In genomic region chr11:107129641-107130040, GRCm38 (mm10) we compare ENCODE assay signal across 9 mouse cellular contexts. TPM values are rescaled to one million over a fixed set of nuclear protein-coding genes. Genes with fewer than 3 reads are reported as not detected.
DNase-seq lines count a peak whose midpoint lies in the region; ATAC-seq and TF ChIP-seq lines count a peak whose summit lies in the region.
"Had no signal": no experiment of that assay in that cellular context is flagged by ENCODE, and none has a peak within 500 bp of the region (broad histone marks: within the 10 kb centered on the region; RNA-seq: fewer than 3 reads in every experiment).

No protein-coding gene starts in this region.

- no peak for ATAC-seq in heart, postnatal 0 days (ENCODE audit: insufficient read depth, low read depth)
- no peak for ATAC-seq in embryonic facial prominence, embryonic 11.5 days (replicated peaks; ENCODE audit: insufficient number of reproducible peaks, low FRiP score, low TSS enrichment, low read depth)
- no peak for ATAC-seq in midbrain, embryonic 15.5 days (replicated peaks)

- DNase-seq in heart, postnatal 0 days (ENCODE audit: low spot score), result no peak
- DNase-seq in heart, adult 11 months, result no peak
- DNase-seq in embryonic facial prominence, embryonic 11.5 days (ENCODE audit: low spot score), result no peak
- DNase-seq in induced T-regulatory cell, adult 2 months (ENCODE audit: low read depth), result peak; percentile 40
- DNase-seq in spleen, postnatal 10 days (ENCODE audit: low spot score in 2 of 2), result no peak
- no peak for DNase-seq in adrenal gland, postnatal 36 days
- DNase-seq in layer of hippocampus, postnatal 25 days (ENCODE audit: extremely low spot score in 1 of 2, low spot score in 1 of 2), result no peak
- DNase-seq: cerebellum, adult 11 months had no signal

- peak overlapping the region; percentile 84 for H3K4me3 ChIP-seq in heart, postnatal 0 days (ENCODE audit: low read depth, low read length)
- peak overlapping the region; percentile 93 for H3K4me3 ChIP-seq in embryonic facial prominence, embryonic 11.5 days (ENCODE audit: low read depth, low read length)
- H3K4me3 ChIP-seq in midbrain, embryonic 15.5 days, result peak overlapping the region; percentile 95

- no peak overlapping the region for H3K27ac ChIP-seq in heart, postnatal 0 days (ENCODE audit: low read depth)
- H3K27ac ChIP-seq in embryonic facial prominence, embryonic 11.5 days (replicated peaks; ENCODE audit: low read depth, low read length), result no peak overlapping the region
- no peak overlapping the region for H3K27ac ChIP-seq in midbrain, embryonic 15.5 days

- H3K27me3 ChIP-seq in heart, postnatal 0 days (ENCODE audit: control insufficient read depth, insufficient read depth, low read length), result no peaks in the 10 kb centered on the region
- H3K27me3 ChIP-seq in embryonic facial prominence, embryonic 11.5 days (ENCODE audit: control insufficient read depth, insufficient read depth, low read length), result no peaks in the 10 kb centered on the region
- no peaks in the 10 kb centered on the region for H3K27me3 ChIP-seq in midbrain, embryonic 15.5 days (replicated peaks)

- no peak for TF ChIP-seq EP300 in heart, postnatal 0 days (IDR thresholded peaks at IDR 0.05; ENCODE audit: low read depth)

- no peaks in the 10 kb centered on the region for H3K36me3 ChIP-seq in heart, postnatal 0 days (replicated peaks; ENCODE audit: control insufficient read depth, insufficient read depth, low read length)
- no peaks in the 10 kb centered on the region for H3K36me3 ChIP-seq in embryonic facial prominence, embryonic 11.5 days (replicated peaks; ENCODE audit: control insufficient read depth, insufficient read depth, low read depth, low read length)
- no peaks in the 10 kb centered on the region for H3K36me3 ChIP-seq in midbrain, embryonic 15.5 days (replicated peaks)

- H3K4me2 ChIP-seq in heart, postnatal 0 days (ENCODE audit: low read depth, low read length), result peak overlapping the region; percentile 93
- peak overlapping the region; percentile 78 for H3K4me2 ChIP-seq in embryonic facial prominence, embryonic 11.5 days (ENCODE audit: low read depth, low read length)
- H3K4me2 ChIP-seq in midbrain, embryonic 15.5 days, result peak overlapping the region; percentile 92

- H3K9me3 ChIP-seq in heart, postnatal 0 days (replicated peaks; ENCODE audit: control insufficient read depth, low read length), result no peaks in the 10 kb centered on the region
- no peaks in the 10 kb centered on the region for H3K9me3 ChIP-seq in embryonic facial prominence, embryonic 11.5 days (replicated peaks; ENCODE audit: control insufficient read depth, low read length)
- no peaks in the 10 kb centered on the region for H3K9me3 ChIP-seq in midbrain, embryonic 15.5 days

- peak overlapping the region; percentile 96 for H3K9ac ChIP-seq in heart, postnatal 0 days (replicated peaks; ENCODE audit: low read depth, low read length)
- H3K9ac ChIP-seq in embryonic facial prominence, embryonic 11.5 days (replicated peaks; ENCODE audit: low read length), result no peak overlapping the region
- H3K9ac ChIP-seq in midbrain, embryonic 15.5 days, result no peak overlapping the region; the same call in 1 of the 2 replicates

- TF ChIP-seq CTCF in heart, postnatal 0 days (IDR thresholded peaks at IDR 0.05; ENCODE audit: low read depth), result no peak

- WGBS in heart, postnatal 0 days, result 19% methylated on average over 2 of the region's 2 CpGs
- WGBS in embryonic facial prominence, embryonic 11.5 days, result 36% methylated on average over 2 of the region's 2 CpGs
- WGBS in midbrain, embryonic 15.5 days, result 29% methylated on average over 2 of the region's 2 CpGs

- peaks cover 20% of the 10 kb centered on the region for H3K4me1 ChIP-seq in heart, postnatal 0 days (ENCODE audit: control insufficient read depth, insufficient read depth)
- no peaks in the 10 kb centered on the region for H3K4me1 ChIP-seq in embryonic facial prominence, embryonic 11.5 days (ENCODE audit: control insufficient read depth, insufficient read depth, low read length)
- H3K4me1 ChIP-seq in midbrain, embryonic 15.5 days, result peaks cover 44% of the 10 kb centered on the region

RNA-seq across cellular contexts. Expression of gene Bptf, which starts 2.3 kb away (rescaled TPM):
- 13.7 and 25.8 TPM in 2 replicates for total RNA-seq in heart, postnatal 0 days (2014; rRNA removed; ENCODE audit: low replicate concordance)
- 11.7 and 11.8 TPM in 2 replicates for polyA plus RNA-seq in heart, postnatal 0 days (2015; fragmentation: Nextera tagmentation; extraction: Ambion mirVana)
- polyA plus RNA-seq in embryonic facial prominence, embryonic 11.5 days (2014; fragmentation: Nextera tagmentation; extraction: Ambion mirVana), result 32.1 and 33.4 TPM in 2 replicates
- polyA plus RNA-seq in midbrain, embryonic 15.5 days (2015; fragmentation: Nextera tagmentation; extraction: Ambion mirVana), result 34.8 and 36.0 TPM in 2 replicates
- total RNA-seq in adrenal gland, postnatal 36 days (2021), result 10 to 100 TPM; 40.7 to 44.7 TPM
- 10 to 100 TPM; 58.9 to 71.2 TPM for total RNA-seq in layer of hippocampus, postnatal 25 days (2021)

RNA-seq across cellular contexts. Expression of gene Nol11, which starts 59.5 kb away (rescaled TPM):
- total RNA-seq in heart, postnatal 0 days (2014; rRNA removed; ENCODE audit: low replicate concordance), result 53.5 and 85.3 TPM in 2 replicates
- 25.9 and 27.4 TPM in 2 replicates for polyA plus RNA-seq in heart, postnatal 0 days (2015; fragmentation: Nextera tagmentation; extraction: Ambion mirVana)
- 77.4 and 79.3 TPM in 2 replicates for polyA plus RNA-seq in embryonic facial prominence, embryonic 11.5 days (2014; fragmentation: Nextera tagmentation; extraction: Ambion mirVana)
- polyA plus RNA-seq in midbrain, embryonic 15.5 days (2015; fragmentation: Nextera tagmentation; extraction: Ambion mirVana), result 53.8 and 54.5 TPM in 2 replicates
- 10 to 100 TPM; 23.9 to 24.2 TPM for total RNA-seq in adrenal gland, postnatal 36 days (2021)
- 10 to 100 TPM; 22.8 to 24.4 TPM for total RNA-seq in layer of hippocampus, postnatal 25 days (2021)
